Mouse (Mus musculus) brain, adult 2 months (tissue): ENCODE measurements around the gene Cplx2.

Experiments
- DNase-seq: peaks from one replicate; pipeline ENCODE4 v3.0.0; 2011; ENCODE audit warnings: low read depth, low spot score

The Cplx2 gene

DNA sequence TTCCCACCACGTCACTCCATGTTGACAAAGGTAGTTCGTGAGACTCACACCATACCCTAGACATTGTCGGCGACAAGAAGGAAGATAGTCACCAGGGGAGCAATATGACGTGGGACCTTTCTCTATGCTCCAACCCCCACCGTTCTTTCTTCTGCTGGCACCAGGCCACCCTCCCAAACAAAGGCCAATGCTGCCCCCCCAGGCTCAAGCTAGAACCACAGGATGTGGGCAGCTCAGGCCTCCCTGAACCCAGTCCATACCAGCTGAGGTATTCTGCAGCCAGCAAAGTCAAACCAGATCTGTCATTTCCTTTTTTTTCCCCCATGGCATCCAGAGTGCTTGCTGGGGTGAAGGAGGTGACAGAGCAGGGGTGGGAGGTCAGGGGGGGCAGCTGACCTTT lies 3.4 kb upstream of the Cplx2 start:
- DNase-seq: peak; percentile 68

DNA sequence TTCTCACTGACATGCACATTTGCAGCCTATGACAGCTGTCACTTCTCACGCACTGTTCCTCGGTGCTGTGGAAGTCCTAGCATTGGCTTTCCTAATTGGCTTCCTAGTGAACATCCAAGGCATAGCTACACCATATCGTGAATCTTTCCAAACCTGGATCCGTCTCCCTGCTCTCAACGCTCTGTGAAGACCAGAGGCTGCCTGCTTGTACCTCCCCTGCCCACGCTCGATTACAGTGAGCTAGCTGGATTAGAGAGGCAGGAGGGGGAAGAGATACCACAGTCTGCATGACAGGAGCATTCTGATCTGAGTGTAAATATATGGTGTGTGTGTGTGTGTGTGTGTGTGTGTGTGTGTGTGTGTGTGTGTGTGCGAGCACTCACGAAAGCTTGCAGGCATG lies 3.0 kb upstream of the Cplx2 start:
- DNase-seq: peak; percentile 67

DNA sequence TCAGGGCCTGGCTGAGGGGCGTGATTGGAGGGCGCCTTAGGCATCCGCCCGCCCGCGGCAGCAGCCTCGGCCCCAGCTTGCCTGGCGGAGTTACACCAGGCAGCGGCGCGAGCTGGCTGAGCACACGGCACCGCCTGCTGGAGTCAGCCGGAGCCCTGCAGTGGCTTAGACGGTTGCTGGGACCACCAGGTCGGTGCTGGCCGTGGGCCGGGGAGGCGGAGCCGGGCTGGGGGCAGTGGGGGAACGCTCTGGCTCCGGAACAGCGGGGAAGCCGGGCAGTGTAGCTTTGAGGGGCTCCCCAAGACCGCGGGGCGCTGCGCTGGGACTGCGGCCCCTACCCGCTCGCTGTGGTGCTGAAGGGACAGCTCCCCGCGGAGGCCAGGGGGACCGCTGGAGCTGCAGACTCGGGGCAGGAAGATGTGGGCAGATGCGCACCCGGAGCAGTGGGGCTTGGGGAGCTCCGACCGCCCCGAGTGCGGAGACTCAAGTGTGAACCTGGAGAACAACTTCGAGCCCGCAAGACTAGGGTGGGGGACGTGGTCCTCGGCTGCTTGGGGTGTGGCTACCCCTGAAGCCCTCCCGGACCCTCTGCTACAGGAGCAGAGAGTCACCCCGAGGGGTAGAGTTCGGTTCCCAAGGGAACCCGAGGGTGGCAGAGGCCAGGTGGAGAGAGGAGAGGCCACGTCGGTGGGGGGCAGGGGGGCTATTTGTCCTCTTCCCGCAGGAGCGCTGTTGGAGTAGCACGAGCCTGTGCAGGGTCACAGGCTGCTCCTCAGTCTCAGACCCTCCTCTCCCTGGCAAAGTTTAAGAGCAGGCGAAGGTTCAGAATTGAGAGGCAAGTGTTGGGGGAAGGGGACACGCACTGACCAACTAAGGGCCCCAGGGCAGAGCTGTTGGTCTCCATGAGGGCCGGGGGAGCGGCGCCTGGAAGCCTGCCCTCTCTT lies 510 bp downstream of the Cplx2 start:
- peak; percentile 95 for DNase-seq

DNA sequence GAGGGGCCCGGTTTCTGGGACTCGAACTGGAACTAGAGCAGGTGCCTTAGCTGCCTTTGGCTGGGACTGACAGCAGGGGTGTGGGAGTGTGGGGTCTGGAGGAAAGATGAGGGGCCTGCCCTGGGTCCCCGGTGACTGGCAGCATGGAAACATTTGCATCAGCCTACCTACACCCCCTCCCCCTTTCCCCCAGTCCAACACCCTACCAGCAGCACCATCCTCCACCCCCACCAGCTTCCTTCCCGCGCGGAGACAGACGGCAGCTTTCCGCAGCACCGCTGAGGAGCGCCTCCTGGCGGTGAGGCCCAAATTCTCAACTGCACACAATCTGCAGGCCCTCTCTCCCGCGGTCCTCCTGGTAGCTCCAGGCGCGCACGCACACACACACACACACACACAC lies 1.5 kb downstream of the Cplx2 start:
- peak; percentile 96 for DNase-seq

DNA sequence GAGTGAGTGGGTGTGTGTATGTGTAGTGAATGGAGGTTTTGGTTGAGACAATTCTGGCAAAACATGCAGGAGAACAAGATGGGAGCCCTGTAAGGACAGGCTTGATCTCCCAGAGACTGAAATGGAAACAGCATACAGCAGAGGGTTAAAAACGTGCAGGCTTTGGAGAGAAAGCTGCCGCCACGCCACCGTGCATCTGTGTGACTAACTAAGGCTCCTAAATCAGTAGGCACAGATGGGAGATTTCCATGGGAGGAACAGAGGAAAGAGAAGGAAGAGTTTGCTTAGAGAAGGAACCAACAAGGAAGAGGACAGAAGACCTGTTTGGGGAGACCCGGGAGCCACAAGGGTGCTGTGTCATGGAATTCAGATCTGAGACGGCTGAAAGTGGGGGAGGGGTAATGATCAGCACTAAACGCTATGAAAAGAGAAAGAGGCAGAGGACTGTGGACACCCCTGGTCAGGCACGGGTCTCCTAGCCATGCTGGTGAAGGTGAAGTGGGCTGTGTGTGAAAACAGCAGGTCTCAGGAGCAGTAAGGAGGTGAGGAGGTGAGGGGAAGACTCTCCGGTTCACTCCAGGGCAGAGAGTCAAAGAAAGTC lies 3.1 kb downstream of the Cplx2 start:
- DNase-seq: peak; percentile 76

DNA sequence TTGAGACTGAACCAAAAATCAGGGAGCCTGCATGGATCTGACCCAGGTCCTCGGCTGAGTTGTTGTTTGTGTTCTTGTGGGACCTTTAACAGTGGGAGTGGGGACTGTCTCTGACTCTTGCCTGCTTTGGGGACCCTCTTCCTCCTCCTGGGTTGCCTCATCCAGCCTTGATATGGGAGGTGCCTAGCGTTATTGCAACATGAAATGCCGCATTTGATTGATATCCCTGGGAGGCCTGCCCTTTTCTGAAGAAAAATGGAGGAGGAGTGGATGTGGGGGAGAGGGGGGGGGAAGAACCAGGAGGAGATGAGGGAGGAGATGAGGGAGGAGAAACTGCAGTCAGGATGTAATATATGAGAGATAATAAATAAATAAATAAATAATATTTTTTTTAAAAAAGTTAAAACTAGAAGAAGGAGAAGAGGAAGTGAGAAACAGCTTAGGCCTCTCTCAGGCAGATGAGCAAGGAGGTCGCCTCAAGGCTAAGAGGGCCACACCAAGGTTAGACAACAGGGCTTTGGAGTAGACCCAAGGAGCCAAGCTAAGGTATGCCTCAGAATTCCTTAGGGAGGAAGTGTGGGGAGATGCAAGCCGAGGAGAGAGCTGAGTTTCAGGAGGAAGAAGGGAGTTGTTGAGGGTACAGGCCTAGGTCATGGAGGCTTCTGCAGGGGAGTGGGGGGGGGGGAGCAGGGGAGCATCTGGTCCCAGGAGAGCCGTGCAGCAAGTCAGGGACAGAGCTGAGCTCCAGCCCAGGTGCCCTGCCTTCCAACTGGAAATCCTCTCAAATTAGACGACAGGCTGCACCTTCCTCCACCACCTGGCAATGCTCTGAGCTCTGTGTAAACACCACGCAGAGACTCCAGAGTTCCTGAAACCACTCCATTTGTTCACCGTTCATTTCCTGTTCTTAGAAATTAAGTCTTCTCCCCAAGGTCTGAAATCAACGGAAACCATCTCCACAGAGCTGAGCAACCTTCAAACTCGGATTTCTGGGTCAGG lies 4.6 kb downstream of the Cplx2 start:
- peak; percentile 72 for DNase-seq

DNA sequence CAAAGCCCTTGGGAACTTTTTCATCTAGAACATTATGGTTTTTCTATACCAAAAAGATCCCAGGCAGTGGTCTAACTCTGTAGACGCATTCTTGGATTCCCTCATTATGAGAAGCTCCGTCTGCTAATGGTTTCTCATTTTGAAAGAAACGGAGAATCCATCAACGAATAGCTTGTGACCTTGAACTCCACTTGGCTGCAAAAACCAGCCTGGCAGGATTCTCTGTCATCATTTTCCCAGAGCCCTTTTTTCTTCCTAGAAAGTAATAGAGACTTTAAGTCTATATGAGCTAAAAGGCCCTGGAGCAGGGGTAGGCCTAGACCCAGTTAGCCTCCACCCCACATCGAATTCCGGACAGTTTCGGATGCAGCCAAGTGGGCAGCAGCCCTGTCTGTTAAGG lies 5.6 kb downstream of the Cplx2 start:
- DNase-seq: no peak

DNA sequence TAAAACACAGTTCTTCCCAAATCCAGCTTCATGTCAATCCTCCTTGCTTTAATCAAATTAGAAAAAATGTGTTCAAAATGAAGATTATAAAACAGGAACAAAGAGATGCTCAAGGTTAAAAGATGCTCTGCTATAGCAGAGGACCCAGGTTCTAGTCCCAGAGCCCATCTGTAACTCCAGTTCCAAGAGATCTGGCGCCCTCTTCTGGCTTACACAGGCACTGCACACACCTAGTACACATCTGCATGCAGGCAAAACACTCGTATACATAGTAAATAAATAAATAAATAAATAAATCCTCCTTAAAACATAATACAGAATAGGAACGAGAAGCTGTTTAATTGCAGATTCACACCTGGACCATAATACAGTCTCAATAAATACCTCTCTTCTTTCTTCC lies 6.9 kb downstream of the Cplx2 start:
- DNase-seq: no peak

DNA sequence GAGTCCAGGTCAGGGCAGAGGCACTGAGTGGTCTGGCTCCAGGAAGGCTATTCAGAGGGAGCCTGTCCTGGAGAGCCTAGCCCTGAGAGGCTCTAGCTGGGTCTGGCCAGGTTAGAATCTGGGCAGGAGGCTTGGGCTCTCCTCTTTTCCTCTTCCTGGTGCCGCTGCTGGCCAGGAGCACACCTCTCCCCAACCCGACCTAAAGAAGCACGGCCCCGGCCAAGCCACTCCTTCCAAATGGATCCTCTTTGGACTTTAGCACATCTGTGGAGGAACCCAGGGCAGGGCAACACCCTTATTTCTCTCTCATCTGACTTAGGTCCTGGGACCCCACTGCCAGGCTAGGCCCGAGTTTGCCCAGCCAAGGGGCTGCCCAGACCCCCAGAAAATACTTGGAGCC lies 9.3 kb downstream of the Cplx2 start:
- DNase-seq: no peak

DNA sequence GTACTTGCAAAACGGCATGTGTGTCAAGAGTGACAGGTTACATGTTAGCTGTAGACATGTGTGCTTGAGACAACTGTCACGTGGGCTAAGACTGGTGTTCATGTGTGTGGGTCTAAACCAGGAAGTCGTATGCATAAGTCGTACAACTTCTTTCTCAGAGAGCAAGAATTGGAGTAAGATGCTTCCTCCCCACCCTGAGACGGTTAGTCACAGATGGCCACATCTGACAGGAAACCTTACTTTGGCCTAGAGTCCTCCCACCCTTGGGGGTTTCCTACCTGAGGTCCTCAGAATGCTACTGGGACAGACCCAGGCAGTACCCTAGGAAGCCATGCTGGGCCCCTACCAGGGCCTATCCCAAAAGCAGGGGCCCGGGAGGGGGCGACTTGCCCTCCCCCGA lies 10.2 kb downstream of the Cplx2 start:
- DNase-seq: no peak

DNA sequence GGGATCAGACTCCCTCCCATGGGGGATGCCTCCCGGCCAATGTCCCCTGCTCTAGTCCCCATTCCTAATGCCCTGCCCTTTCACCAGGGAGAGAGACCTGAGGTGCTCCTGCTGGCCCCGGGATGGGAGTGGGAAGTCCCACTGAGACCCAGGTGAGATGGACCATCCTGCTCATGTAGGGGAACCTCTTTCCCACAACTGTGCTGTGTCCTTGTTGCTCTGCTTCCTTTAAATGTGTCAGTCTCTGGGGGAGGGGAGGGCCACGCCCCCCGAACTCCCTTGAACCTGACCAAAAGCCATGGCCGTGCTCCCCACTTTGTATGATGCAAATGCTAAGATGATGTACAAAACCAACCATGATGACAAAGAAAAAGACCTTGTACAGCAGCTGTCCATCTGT lies 12.4 kb downstream of the Cplx2 start:
- DNase-seq: no peak

DNA sequence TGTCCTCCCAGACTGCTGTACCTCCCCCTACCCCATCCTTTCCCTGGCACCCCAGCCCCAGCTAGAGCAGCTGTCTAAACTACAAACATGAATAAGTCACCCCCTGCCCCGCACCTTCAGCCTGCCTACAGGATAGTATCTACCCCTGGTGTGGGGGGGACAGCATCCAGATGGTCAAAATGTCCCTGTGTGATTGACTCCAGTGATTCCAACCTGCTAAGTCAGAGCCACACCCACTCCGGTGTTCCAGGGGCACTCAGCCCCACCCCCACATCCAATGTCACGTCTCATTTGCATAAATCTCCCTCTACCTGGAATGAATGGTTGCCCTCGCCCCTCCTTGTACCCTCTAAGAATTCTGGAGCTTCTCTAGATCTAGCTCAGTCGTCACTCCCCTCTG lies 13.4 kb downstream of the Cplx2 start:
- no peak for DNase-seq

DNA sequence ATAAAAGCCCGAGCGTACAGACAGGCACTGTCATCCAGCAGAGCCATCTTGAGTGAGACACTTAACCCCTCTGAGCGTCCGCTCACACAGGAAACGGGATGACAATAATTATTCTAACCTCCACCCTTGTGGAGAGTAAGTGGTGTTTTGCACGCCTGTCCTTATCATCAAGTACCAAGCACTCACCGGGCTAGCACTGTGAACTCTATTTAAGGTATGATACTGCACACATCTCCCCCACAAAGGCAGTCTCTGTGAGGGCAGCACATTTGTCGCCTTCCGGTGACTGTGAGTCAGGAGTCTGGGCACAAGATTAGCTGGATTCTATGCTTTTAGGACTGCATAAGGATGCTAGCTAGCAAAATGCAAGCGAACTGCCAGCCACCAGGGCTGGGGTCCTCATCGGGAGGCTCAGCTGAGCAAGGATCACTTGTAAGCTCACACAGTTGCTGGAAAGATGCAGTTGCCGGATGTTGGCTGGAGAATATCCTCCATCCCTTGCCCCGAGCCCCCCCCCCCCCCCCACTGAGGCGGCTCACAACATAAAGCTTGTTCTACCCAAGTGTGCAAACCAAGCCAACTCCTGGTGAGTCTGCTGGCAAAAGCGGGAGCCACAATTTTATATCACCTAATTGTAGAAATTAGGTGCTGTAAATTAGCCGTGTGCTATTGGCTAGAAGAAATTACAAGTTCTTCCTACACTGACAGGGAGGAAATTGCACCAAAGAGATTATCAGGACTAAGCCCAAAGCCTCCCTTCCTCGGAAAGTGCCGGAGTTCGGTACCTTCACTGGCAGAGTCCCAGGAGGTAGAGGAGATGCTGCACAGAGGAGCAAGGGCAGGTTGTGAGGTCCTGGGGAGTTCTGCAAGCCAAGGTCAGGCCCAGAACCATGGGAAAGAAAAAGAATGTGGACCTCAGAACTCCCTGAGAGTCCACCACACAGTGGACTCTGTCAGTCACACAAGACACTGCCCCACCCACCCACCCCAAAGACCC lies 14.2 kb downstream of the Cplx2 start:
- peak; percentile 80 for DNase-seq

DNA sequence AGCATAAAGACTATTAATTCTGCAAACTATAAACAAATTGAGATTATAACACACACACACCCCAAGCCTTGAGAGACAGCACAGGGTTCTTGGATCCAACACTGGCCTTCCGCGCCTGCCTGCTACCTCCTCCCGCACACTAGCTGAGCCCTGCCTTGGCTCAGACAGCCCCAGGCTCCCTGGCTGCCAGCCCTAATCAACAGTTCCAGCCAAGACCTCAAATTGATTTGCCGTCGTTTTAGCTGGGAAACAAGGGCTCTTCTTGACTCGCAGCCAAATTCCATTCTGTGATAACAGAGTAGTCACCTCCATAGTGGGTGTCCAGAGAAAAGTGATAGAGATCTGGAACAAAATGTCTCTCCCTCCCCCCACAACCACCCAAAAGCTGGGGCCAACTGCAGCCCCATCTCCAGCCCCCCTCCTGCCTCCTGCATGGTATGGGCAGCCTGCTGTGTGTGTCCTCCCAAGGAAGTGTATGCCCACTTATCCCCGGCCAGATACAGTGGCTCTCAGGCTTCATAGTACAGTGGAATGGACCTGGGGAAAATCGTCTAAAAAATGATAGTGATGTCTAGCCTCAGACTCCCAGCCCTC lies 18.9 kb downstream of the Cplx2 start:
- peak; percentile 78 for DNase-seq

DNA sequence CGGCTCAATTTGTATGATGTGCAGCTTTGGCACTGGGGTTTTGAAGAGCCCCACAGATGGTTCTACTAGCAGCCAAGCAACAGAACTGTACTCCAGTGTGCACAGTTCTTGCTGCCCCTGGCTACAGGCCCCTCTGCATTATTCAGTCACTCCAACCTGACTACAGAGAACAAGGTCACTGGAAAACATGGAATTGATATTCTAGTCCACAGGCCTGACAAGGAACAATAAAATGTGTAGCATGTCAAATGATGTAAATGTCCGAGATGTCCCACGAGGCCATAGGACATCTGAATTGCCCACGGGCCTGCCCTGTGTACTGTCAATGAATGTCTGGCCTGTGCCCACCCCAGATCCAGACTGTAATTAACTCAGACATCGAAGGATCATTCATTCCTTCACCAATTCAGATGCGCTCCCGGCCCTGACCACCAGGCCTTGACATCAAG lies 19.4 kb downstream of the Cplx2 start:
- no peak for DNase-seq

DNA sequence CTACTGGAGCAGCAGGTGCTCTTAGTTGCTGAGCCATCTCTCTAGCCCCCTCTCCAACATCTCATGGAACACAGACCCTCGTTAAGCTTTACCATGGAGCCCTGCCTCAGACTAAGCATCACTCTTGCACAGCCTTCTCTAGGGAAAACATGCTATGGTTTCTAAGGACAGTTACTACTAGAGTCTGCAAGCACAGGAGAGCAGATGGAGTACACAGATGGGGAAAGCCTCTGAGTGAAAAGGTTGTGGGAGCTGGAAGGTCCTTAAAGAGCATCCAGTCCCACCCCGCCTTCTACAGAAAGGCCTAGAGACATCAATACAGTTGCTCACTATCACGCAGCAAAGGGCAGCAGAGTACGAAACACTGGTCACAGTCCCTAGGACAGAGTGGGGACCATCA lies 20.2 kb downstream of the Cplx2 start:
- no peak for DNase-seq

DNA sequence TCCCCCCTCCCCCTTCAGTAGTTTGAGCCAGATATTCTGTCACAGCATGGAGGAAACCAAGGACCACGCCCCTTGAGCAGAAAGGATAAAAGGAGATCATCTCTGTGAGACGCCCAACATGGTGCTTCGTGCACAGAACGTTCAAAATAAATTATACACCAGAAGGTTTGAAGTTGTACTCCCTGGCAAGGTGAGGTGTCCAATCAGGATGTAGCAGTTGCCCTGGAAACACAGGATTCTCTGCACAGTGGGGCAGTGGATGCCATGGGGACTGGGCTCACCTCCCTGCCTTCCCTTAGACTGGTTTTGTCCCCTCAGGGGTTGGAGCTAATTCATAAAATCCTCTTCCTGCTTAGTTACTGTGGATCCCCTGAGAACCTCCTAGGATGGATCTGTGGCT lies 25.9 kb downstream of the Cplx2 start:
- DNase-seq: no peak

DNA sequence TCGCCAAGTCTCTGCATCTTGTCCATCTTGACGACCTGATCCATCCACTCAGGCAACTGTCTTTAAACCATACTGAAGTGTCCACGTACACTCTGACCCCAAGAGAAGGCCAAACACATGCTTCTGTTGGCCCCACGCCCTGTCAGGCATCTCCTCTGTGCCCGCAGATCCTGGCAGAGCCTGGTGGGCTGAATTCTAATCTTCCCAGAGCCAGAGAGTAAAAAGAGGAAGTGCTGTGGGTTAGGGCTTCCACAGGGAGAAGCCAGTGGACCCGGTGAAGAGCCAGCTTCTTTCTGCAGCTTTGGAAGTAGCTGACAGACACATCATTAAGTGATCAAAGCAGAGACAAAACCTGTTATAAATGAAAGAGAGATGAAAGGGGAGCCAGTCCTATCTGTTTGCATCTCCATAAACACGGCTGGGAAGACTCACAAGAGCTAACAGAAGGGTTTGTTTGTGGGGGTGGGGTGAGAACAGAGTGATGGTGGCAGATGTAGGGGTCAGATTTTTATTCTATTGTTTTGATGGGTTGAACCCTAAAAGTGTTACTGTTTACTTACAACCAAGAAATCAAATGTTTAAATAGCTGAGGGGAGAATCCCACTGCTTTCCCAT lies 29.5 kb downstream of the Cplx2 start:
- no peak for DNase-seq

DNA sequence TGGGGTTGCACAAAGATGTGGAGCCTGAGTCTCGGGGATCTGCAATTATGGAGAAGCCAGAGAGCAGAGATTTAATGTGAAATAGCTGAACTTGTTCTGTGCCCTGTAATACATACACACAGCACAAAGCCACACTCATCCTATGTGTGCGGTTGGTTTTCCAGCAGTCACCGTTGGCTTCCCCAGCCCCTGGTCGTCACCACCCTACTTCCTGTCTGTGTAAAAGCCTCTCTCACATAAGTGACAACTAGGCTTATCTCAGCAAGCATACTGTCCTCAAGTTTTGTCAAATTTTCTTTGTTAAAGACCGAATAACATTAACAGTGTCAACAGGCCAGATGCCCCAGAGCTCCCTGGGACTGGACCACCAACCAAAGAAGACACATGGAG lies 30.0 kb downstream of the Cplx2 start:
- no peak for DNase-seq

DNA sequence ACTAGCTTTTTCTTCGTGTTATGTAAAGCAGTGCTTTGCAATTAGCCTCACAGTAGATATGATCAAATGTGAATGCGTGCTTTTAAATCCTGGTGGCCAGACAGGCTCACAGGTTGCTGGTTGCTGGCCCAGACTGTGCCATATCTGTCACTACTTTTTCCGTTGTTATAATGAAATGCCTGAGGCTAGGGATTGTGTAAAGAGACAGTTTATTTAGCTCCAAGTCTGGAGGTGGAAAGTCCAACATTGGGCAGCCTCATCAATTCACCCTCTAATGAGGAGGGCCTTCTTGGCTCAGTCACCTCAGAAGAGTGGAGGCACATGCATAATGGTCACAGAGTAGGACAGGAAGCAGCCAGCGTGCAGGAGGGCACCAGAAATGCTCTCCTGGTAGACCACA lies 31.2 kb downstream of the Cplx2 start:
- DNase-seq: no peak
